Mouse (Mus musculus): Measurements from ENCODE around the gene Evx2.

Gene Evx2

GRCm38 (mm10) chr2:74620368-74620767 is 39.0 kb downstream of the Evx2 start:
- no peak for DNase-seq (ENCODE audit: low spot score)

GRCm38 (mm10) chr2:74619676-74620246 is 39.6 kb downstream of the Evx2 start:
- no peak for DNase-seq (ENCODE audit: low spot score)

GRCm38 (mm10) chr2:74617706-74618105 is 41.7 kb downstream of the Evx2 start:
- no peak for DNase-seq (ENCODE audit: low spot score)

GRCm38 (mm10) chr2:74611406-74611805 is 48.0 kb downstream of the Evx2 start:
- no peak for DNase-seq (ENCODE audit: low spot score)

- DNase-seq (ENCODE audit: low spot score) = no peak
These were observed 50.0 kb downstream of the Evx2 start for GRCm38 (mm10) chr2:74609350-74609749.

- no peak for DNase-seq (ENCODE audit: low spot score)
These were observed 53.1 kb downstream of the Evx2 start for GRCm38 (mm10) chr2:74606087-74606760.

GRCm38 (mm10) chr2:74604011-74604410 is 55.3 kb downstream of the Evx2 start:
- DNase-seq (ENCODE audit: low spot score) = no peak

Data from ovary, postnatal 14 days (tissue).